Mouse (Mus musculus): Measurements from ENCODE around the gene Dnaja2. TPM values are rescaled to one million over a fixed set of nuclear protein-coding genes. Genes with fewer than 3 reads are reported as not detected.

Gene Dnaja2
- 88.2 and 92.9 TPM in 2 replicates for total RNA-seq (2023)

DNA sequence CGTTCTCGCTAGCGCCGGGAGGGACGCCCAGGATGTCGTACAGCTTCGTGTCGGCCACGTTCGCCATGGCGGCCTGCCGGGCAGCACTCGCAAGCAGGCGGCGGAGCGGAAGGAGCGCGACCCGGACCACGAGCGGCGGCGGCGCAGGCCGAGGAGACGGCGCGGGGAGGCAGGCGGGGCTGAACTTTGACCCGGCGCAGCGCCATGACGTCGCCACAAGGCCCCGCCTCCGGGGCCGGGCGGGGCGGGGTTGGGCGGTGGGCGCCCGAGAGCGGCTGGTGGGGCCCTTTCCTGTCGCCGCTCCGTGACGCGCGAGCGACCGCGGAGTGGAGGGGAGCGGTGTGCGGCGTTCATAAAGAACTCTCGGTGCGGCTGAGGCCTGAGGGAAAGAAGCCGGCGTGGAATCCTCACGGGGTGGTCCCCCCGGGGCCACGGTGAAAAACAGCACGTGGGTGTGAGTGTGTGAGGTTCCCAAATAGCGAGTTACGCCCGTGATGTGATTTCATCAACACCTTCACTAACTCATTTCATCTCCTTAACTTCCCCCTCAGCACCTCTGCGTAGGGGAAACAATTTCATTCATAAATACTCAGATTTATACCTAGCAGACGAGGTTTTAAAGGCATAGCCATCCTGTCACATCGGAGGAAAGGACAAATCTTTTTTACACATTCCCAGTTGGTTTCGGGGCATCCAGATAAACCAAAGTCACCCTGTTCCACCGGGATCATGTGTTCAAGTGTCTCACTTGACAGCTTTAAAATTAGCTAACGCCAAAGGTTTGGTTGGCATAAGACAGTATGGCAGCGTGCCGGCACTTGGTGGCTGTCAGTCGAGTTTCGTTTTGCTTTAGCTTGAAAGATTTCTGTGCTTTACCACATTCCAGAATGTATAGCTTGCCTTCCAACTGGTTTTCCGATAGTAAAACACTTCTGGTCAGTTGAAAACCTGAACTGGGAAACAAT lies at the start of gene Dnaja2:
Gene Dnaja2, minus strand, starts transcription at position 164 of the 965 bp plus-strand sequence.

DNA sequence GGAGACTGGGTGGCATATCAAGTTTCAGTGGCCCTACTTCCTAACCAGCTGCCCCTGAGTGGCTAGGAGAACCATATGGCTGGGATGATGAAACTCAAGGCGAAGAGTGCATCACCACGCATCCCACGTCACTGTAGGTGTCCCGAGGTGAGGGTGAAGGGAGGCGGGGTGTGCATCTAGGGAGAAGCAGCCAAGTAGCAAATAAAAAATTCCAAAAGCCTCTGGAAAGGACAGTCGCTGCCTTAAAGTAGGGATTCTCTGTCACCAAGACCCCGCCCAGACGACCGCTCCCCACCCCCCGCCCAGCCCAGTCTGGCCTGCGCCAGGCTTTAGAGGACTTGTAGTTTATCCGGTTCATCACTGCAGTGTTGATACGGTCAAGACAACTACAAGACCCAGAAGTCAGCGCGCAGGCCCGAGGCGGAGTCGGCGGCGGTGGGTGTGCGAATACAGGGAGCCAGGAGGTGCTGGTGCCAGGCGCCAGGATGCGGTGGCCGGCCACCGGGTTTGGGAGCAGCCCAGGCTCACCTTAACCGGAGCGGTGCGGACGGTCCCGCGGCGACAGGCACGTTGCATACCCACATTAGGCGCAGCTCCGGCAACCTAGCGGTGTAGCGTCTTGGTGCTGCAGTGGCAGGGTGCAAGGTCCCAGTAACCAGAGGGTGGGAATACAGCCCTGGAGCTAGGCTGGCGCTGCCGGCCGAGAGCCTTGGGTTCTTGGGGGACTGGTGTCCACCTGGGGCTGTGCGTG lies 62.8 kb downstream of the Dnaja2 start, which contains the start of gene Gpt2:
Gene Gpt2, plus strand, starts transcription at position 452 of the 751 bp plus-strand sequence.

Other genes with a start within 250 kb of the Dnaja2 start
- 0.25 and 0.32 TPM in 2 replicates for gene Mylk3, start 169.0 kb downstream of the Dnaja2 start, total RNA-seq (2023)
- gene 4921524J17Rik, start 122.5 kb downstream of the Dnaja2 start, total RNA-seq (2023) = 10.1 and 11.1 TPM in 2 replicates
- 0.48 and 1.5 TPM in 2 replicates for gene Gpt2, start 62.8 kb downstream of the Dnaja2 start, total RNA-seq (2023)
- 3.0 and 4.1 TPM in 2 replicates for gene Neto2, start 145.6 kb upstream of the Dnaja2 start, total RNA-seq (2023)